Mouse (Mus musculus) limb, embryonic 14.5 days (tissue): ENCODE measurements around the gene Antxrl. TPM values are rescaled to one million over a fixed set of nuclear protein-coding genes. Genes with fewer than 3 reads are reported as not detected.

Experiments
- ATAC-seq: fragments of 200-750 bp; cut with Nextera tagmentation; 2 replicates; pipeline ENCODE4 v1.8.0; 2017; ENCODE audit warnings: low read depth, moderate number of reproducible peaks, moderate TSS enrichment; ENCODE audit not compliant: low FRiP score
- DNase-seq: peaks from one replicate; pipeline ENCODE4 v3.0.0-alpha.2; 2015; ENCODE audit warnings: low spot score
- H3K27ac ChIP-seq: fragments of 300-500 bp; sonication (generic); replicated peaks from 2 replicates; pipeline ENCODE4 v1.5.1; 2014; ENCODE audit warnings: low read depth, mild to moderate bottlenecking, low read length, moderate library complexity, mixed read lengths
- H3K27me3 ChIP-seq: fragments of 300-500 bp; sonication (generic); 2 replicates; pipeline ENCODE4 v1.6.1; 2014; ENCODE audit warnings: low read length, mixed read lengths; ENCODE audit not compliant: control insufficient read depth, insufficient read depth
- H3K36me3 ChIP-seq: fragments of 300-500 bp; sonication (generic); 2 replicates; pipeline ENCODE4 v1.6.1; 2014; ENCODE audit warnings: mild to moderate bottlenecking, low read length, moderate library complexity, mixed read lengths; ENCODE audit not compliant: control insufficient read depth, insufficient read depth
- H3K4me1 ChIP-seq: fragments of 300-500 bp; sonication (generic); 2 replicates; pipeline ENCODE4 v1.6.1; 2014; ENCODE audit warnings: antibody characterized with exemption, low read length, mixed read lengths; ENCODE audit not compliant: control insufficient read depth, insufficient read depth
- H3K4me2 ChIP-seq: fragments of 300-500 bp; sonication (generic); replicated peaks from 2 replicates; pipeline ENCODE4 v1.6.1; 2014; ENCODE audit warnings: low read depth, mild to moderate bottlenecking, low read length, moderate library complexity; ENCODE audit not compliant: severe bottlenecking
- H3K4me3 ChIP-seq: fragments of 300-500 bp; sonication (generic); replicated peaks from 2 replicates; pipeline ENCODE4 v1.5.1; 2014; ENCODE audit warnings: low read length
- H3K9ac ChIP-seq: fragments of 300-500 bp; sonication (generic); 2 replicates; pipeline ENCODE4 v1.6.1; 2014; ENCODE audit warnings: mild to moderate bottlenecking, low read depth, low read length, moderate library complexity; ENCODE audit not compliant: severe bottlenecking
- H3K9me3 ChIP-seq: fragments of 300-500 bp; sonication (generic); 2 replicates; pipeline ENCODE4 v1.6.1; 2016; ENCODE audit warnings: low read length; ENCODE audit not compliant: control insufficient read depth
- POLR2A ChIP-seq: fragments of 200-500 bp; IDR thresholded peaks from 2 replicates; pipeline ENCODE4 v1.8.0; 2012; ENCODE audit warnings: inconsistent platforms, mild to moderate bottlenecking, moderate library complexity, borderline replicate concordance; ENCODE audit not compliant: insufficient read depth, insufficient read length; ENCODE audit errors: extremely low read depth
- WGBS: fragments of 180-500 bp; shearing (Covaris S2); extraction: QIAGEN DNeasy Blood & Tissue Kit; methylation state at CpG from one replicate; pipeline ENCODE4 v1.1.7; 2014; 5-methylcytosine and 5-hydroxymethylcytosine counted together
- polyA plus RNA-seq, 2 experiments: library from polyadenylated mRNA; depleted of rRNA in 1 of 2; stranded (reverse) in 1 of 2; unstranded in 1 of 2; fragments of >200 nt; fragmentation: Nextera tagmentation in 1 of 2; extraction: Ambion mirVana in 1 of 2; gene quantifications; 2 replicates each; pipeline versions ENCODE4 v1.2.1 to v1.2.3; 2012 to 2014

Gene Antxrl
- polyA plus RNA-seq, 2 experiments, result not detected

DNA sequence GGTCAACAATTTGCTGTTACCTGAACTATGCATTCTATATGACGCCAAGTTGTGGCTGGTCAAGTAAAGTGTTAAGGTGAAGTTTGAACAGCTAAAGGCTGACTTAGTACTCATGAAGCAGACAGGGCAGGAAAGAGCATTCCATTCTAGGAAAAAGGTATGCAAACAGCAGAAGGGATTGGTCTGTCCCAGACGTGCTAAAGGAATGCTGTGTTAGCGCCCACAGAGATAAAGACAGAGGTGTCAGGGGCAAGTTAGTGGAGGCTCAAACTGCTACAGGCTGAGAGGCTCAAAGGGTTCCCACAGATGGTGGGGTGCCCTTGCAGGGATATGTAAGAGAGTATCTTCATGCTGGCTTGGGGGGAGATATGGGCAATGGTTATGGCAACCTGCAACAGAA, 51.3 kb downstream of the Antxrl start:
- no peak overlapping the region for H3K9ac ChIP-seq
- 64% methylated on average over 3 of the region's 3 CpGs for WGBS
- no peaks in the 10 kb centered on the region for H3K9me3 ChIP-seq
- no peaks in the 10 kb centered on the region for H3K36me3 ChIP-seq
- TF ChIP-seq POLR2A, result no peak
- H3K27ac ChIP-seq, result no peak overlapping the region
- DNase-seq (no peak), ATAC-seq (no peak)
- no peak overlapping the region for H3K4me3 ChIP-seq
- H3K27me3 ChIP-seq, result no peaks in the 10 kb centered on the region
- H3K4me1 ChIP-seq, result peaks cover 4% of the 10 kb centered on the region; the same call in 1 of the 2 replicates
- H3K4me2 ChIP-seq, result no peak overlapping the region

DNA sequence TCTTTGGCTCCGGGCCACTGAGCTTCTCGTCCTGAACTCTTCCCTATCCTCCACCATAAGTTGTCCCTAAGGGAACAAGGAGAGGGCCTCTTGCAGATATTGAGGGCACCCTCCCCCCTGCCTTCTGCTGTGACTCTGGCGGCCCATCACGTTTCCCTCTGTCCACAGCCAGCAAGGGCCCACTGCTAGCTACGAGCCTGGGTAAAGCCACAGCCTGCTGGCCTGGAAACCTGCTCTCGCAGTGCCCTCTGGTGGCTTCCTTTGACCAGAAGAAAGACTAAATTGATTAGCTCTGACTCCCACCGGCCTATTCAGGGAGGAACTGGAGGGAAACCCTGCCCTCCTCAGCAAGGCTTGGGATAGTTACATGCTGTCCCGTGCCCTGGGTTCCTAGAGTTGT, 52.4 kb downstream of the Antxrl start:
- peak; percentile 64 for DNase-seq
- H3K27ac ChIP-seq, result no peak overlapping the region
- TF ChIP-seq POLR2A, result no peak
- H3K36me3 ChIP-seq, result no peaks in the 10 kb centered on the region
- peaks cover 4% of the 10 kb centered on the region; the same call in 1 of the 2 replicates for H3K4me1 ChIP-seq
- 0 out of 2 replicates have a peak, but pooled peaks have one; percentile 44 for ATAC-seq
- no peak overlapping the region for H3K4me2 ChIP-seq
- no peak overlapping the region for H3K9ac ChIP-seq
- 19% methylated on average over 8 of the region's 8 CpGs for WGBS
- H3K27me3 ChIP-seq, result no peaks in the 10 kb centered on the region
- H3K4me3 ChIP-seq, result no peak overlapping the region
- no peaks in the 10 kb centered on the region for H3K9me3 ChIP-seq

DNA sequence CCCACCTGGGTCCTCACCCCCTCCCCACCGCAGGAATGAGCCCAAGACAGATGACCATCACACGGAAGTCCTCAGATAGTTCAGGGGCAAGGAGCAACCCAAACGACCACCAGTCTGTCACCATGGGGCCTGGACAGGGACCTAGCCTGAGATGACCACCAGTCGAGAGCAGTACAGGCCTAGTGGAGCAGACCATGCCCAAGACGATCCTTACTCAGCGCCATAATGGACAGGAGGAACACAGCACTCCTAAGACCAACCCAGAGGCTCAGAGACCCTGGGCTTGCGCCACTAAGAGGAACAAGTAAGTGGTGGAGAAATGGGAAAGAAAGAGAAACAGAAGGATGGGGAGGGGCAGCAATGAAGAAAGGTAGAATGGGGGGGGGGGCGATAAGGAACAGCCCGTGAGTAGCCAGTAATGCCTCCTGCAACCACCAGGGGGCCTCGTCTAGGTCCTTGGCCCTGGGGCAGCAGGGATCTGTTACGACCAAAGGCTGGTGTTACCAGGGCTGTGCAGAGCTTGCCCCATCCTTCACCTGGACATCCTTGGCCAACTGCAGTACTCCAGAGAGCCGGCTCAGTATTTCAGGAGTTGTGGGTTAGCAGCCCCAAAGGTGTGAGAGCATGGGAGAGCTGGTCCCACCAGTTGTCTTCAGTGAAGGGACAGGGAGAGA, 54.0 kb downstream of the Antxrl start:
- Histone ChIP-seq H3K9ac (no peak overlapping the region), H3K4me1 (peaks cover 4% of the 10 kb centered on the region; the same call in 1 of the 2 replicates), H3K4me2 (no peak overlapping the region), H3K9me3 (no peaks in the 10 kb centered on the region), H3K27me3 (no peaks in the 10 kb centered on the region), H3K4me3 (no peak overlapping the region), H3K36me3 (no peaks in the 10 kb centered on the region), H3K27ac (no peak overlapping the region)
- WGBS, result 57% methylated on average over 11 of the region's 12 CpGs
- DNase-seq (no peak), ATAC-seq (no peak)
- no peak for TF ChIP-seq POLR2A

DNA sequence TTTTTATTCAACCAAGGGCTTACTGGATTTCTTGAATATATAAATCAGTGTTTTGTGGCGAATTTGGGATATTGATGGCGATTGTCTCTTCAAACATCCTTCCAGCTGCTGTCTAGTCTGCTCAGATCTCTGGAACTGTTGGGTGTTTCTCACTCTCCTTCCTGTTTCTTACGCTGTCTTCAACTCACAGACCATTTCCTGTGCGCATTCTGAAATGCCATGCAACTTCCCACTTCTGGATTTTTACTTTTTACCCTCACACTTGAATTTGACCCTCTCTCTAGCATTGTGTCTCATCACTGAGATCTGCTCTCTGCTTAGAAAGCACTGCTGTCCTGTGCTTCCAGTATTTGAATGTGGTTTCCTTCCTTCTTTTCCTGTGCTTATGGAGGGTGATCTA, 55.1 kb downstream of the Antxrl start:
- H3K4me3 ChIP-seq, result no peak overlapping the region
- H3K9ac ChIP-seq, result no peak overlapping the region
- ATAC-seq (no peak), DNase-seq (no peak)
- peaks cover 4% of the 10 kb centered on the region; the same call in 1 of the 2 replicates for H3K4me1 ChIP-seq
- H3K9me3 ChIP-seq, result no peaks in the 10 kb centered on the region
- H3K36me3 ChIP-seq, result no peaks in the 10 kb centered on the region
- no peaks in the 10 kb centered on the region for H3K27me3 ChIP-seq
- no peak overlapping the region for H3K4me2 ChIP-seq
- no peak overlapping the region for H3K27ac ChIP-seq
- no peak for TF ChIP-seq POLR2A
- 78% methylated on average over 4 of the region's 4 CpGs for WGBS

DNA sequence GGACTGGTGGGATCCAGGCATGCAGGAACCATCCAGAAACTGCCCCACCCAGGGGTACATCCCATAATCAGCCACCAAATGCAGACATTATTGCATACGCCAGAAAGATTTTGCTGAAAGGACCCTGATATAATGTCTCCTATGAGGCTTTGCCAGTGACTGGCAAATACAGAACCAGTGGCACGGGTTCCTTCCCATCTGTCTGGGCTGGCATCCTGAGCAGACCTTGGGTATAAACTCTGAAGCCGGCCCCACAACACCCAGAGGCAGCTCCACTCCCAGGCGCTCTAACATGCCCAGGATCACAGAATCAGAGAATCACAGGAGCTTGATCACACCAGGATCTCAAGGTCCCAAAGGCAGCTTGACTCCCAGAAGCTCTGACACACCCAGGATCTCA, 61.8 kb downstream of the Antxrl start:
- no peak overlapping the region for H3K27ac ChIP-seq
- no peaks in the 10 kb centered on the region for H3K36me3 ChIP-seq
- ATAC-seq (no peak), DNase-seq (no peak)
- 85% methylated on average over 4 of the region's 4 CpGs for WGBS
- no peak for TF ChIP-seq POLR2A
- H3K4me1 ChIP-seq, result no peaks in the 10 kb centered on the region
- no peaks in the 10 kb centered on the region for H3K27me3 ChIP-seq
- no peaks in the 10 kb centered on the region for H3K9me3 ChIP-seq
- H3K4me3 ChIP-seq, result no peak overlapping the region
- H3K9ac ChIP-seq, result no peak overlapping the region
- H3K4me2 ChIP-seq, result no peak overlapping the region
